Mouse (Mus musculus) olfactory bulb, adult 2 months (tissue): ENCODE measurements around the gene Bhmt. TPM values are rescaled to one million over a fixed set of nuclear protein-coding genes. Genes with fewer than 3 reads are reported as not detected.
A peak's percentile ranks its signal among the peaks of the same experiment; 100 is the strongest.

Experiments used
- H3K27ac ChIP-seq: fragments of 200-500 bp; 2 replicates; pipeline ENCODE4 v1.5.1; 2012; ENCODE audit warnings: low read depth, low read length; ENCODE audit not compliant: insufficient read depth
- H3K4me1 ChIP-seq: fragments of 200-500 bp; 2 replicates; pipeline ENCODE4 v1.6.1; 2012; ENCODE audit warnings: low read length; ENCODE audit not compliant: control insufficient read depth, insufficient read depth
- H3K4me3 ChIP-seq: fragments of 200-500 bp; 2 replicates; pipeline ENCODE4 v1.5.1; 2012; ENCODE audit warnings: mild to moderate bottlenecking, low read depth, low read length, moderate library complexity; ENCODE audit not compliant: insufficient read depth
- CTCF ChIP-seq: fragments of 200-500 bp; IDR thresholded peaks from 2 replicates; pipeline ENCODE4 v1.5.1; 2012; ENCODE audit warnings: low read depth, mild to moderate bottlenecking, low read length, moderate library complexity; ENCODE audit not compliant: insufficient read depth
- POLR2A ChIP-seq: fragments of 200-500 bp; IDR thresholded peaks from 2 replicates; pipeline ENCODE4 v1.6.1; 2012; ENCODE audit warnings: mild to moderate bottlenecking, low read depth, low read length, moderate library complexity; ENCODE audit not compliant: insufficient read depth
- WGBS: fragments of 180-500 bp; shearing (Covaris S2); methylation state at CpG from one replicate; pipeline ENCODE4 v1.1.7; 2018; 5-methylcytosine and 5-hydroxymethylcytosine counted together
- polyA plus RNA-seq: library from polyadenylated mRNA; stranded (reverse); fragments of >200 nt; gene quantifications from 2 replicates; pipeline ENCODE4 v1.2.4, GENCODE M21; 2012; ENCODE audit warnings: low replicate concordance; ENCODE audit not compliant: missing spikeins, insufficient read depth, insufficient read length

Gene Bhmt
- polyA plus RNA-seq, 1 experiment: not detected

DNA sequence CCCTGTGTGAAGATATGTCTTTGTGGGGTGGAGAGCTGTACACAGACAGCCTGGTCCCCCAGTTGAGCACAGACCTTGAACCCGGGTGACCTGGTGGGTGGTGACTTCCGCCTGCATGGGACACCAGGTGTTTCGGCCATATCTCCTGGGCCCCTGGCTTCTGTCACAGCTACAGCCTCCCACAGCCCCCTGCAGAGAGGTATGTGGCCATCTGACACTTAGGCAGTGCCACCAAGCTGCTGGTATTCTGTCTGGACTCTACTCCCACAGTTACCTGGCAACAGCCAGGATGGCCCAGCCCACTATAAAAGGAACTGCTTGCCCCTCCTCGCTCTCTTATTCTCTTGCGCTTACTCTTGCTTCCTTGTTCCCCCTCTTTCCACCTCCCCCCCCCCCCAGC, 20.2 kb upstream of the Bhmt start:
- TF ChIP-seq CTCF: no peak
- no peak for TF ChIP-seq POLR2A
- 96% methylated on average over 5 of the region's 5 CpGs for WGBS
- Histone ChIP-seq H3K4me3 (no peak overlapping the region), H3K27ac (no peak overlapping the region), H3K4me1 (peaks cover 4% of the 10 kb centered on the region; the same call in 1 of the 2 replicates)

DNA sequence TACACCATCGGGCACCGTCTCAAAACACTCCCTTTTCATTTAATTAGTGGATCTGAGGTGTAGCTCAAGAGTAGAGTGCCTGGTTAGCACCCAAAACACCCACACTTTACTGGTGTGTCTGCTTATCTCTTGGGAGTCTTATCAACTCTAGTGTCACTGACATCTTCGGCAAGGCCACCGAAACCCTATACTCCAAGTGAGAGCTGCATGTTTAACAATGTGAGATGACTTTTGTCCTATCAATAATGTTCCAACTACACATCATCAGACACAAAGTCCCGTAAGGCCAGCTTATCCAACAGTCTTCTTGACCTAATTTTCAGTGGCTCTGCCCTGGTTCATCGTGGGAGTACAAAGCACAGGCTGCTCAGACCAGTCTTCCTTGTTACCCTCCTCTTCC, 15.6 kb upstream of the Bhmt start:
- no peak overlapping the region for H3K4me3 ChIP-seq
- H3K27ac ChIP-seq: no peak overlapping the region
- peaks cover 1% of the 10 kb centered on the region; the same call in 1 of the 2 replicates for H3K4me1 ChIP-seq
- 91% methylated on average over 6 of the region's 6 CpGs for WGBS
- TF ChIP-seq POLR2A: no peak
- TF ChIP-seq CTCF: no peak

DNA sequence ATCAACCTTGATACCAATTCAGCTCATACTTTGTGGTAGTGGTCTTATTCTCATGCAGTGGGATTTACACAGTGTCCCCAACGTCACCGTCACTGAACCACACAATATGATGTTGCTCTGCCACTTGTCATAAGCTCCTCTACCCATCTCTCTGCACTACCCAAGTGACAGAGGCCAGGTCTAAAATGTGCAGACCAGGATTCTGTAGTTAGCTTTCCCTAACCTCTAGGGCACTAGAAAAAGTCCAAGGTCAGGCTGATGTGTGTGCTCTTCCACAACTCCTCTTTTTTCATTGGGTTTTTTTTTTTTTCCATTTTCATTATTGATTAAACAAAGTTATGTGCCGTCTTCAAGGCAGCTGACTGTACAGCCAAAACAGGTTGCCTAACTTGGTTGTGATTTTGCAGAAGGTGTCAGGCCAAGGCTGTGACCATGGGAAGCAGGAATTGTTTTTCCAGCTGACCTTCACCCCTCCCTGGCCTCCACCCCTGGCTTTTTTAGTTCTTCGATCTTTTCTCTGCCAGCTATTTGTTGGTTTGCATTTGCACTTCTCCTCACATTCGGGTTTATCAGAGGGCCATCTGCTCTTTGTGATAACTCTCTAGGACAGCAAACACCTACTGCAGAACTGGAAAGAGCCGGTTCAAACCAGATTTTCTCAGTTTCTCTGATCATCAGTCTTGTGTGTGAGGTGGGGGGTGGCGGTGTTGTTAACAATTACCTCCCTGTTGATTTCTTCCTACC, 10.8 kb upstream of the Bhmt start:
- WGBS: 92% methylated on average over 7 of the region's 7 CpGs
- TF ChIP-seq CTCF: no peak
- TF ChIP-seq POLR2A: no peak
- no peak overlapping the region for H3K27ac ChIP-seq
- no peaks in the 10 kb centered on the region for H3K4me1 ChIP-seq
- no peak overlapping the region for H3K4me3 ChIP-seq

DNA sequence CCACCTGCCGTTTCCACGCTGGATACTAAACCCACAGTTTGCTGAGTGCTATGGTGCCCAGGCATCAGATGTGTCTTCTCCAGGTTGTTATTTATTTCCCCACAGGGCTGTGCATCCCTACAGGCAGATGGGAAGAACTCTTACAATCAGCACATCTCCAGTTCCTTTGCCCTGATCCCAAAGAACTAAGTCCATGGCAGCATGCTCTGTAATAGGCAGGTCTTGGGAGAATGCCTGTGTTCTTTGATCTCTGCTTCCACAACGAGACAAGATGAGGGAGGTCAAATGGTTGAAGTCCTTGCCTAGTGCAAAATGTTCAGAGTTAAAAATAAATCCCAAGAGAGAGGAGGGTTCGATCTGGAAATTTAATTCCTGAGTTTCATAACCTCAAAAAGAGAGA, 1.9 kb upstream of the Bhmt start:
- no peaks in the 10 kb centered on the region for H3K4me1 ChIP-seq

DNA sequence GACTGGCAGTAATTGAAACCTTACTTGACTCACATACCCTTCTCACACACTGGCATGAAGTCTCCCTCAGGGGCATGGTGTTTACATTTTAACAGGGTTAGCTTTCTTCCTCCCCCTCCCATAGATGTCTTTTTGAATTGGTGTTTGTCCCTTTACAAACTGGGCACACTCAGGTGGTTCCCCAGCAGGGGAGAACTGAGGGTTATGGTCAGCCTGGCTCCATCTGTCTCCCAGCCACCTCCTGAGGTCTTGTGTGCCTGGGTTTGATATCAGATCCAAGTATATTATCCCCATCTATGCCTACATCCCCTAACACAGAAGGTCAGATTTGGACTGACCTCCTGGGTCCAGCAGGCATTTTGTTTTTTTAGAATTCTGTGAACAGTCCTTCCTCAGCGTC, 1.2 kb downstream of the Bhmt start:
- WGBS: 65% methylated on average over 1 of the region's 1 CpGs
- no peak overlapping the region for H3K4me3 ChIP-seq
- TF ChIP-seq CTCF (no peak), POLR2A (no peak)
- no peaks in the 10 kb centered on the region for H3K4me1 ChIP-seq
- H3K27ac ChIP-seq: 0 out of 2 replicates have a peak overlapping the region, but pooled peaks have one; percentile 26

More for the DNA sequence above, 1.9 kb upstream of the Bhmt start:
- 61% methylated on average over 4 of the region's 4 CpGs for WGBS
- Histone ChIP-seq H3K4me3 (no peak overlapping the region), H3K27ac (no peak overlapping the region)
- TF ChIP-seq CTCF (no peak), POLR2A (no peak)

DNA sequence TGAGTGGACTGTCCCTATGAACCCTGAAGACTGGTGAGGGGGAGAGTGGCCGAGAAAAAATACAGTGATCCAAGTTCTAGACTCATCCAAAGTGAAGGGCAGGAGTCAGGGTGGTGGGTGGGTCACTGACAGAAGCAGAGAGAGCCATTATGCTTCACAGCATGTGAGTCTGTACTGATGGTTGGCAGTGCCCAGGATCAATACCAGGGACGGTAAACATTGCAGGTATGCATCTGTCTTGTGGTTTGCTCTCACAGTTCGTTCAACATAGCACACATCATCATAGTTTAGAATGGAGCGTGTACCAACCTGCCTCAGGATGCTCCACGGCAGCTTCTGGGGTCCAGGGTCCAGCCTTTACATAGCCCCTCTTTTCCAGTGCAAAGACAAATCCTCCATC, 4.8 kb downstream of the Bhmt start:
- Histone ChIP-seq H3K4me1 (no peaks in the 10 kb centered on the region), H3K4me3 (no peak overlapping the region), H3K27ac (no peak overlapping the region)
- WGBS: 91% methylated on average over 5 of the region's 5 CpGs
- TF ChIP-seq CTCF: no peak
- no peak for TF ChIP-seq POLR2A

DNA sequence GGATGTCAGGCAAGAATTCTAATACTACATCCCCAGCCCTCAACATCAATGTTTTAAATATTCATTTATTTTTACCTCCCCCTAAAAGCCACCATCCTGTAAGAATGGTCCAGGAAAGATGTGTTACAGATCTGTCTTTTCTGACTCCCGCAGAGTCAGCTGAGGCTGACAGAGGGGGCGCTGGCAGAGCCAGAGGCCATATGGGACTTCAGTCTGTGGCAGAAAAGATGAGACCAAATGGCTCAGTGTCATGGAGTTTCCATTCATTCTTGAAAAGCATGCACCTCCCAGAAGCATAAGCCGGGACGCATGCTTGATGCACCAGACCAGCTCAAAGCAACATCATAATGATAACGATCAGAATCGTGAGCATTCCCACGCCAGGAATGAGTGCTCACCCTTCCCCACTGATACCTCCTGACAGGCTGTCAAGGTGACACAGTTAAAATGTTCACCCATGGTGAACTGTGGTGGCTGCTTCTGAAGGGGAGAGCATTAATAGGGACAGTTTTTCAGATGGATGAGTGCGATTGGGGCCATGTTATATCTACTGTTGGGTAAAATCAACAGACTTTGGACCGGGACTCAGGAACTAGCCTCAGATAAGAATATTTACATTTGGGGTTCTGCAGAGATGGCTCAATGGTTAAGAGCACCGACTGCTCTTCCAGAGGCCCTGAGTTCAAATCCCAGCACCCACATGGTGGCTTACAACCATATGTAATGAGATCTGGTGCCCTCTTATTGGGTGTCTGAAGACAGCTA, 6.6 kb downstream of the Bhmt start:
- TF ChIP-seq POLR2A: no peak
- no peak for TF ChIP-seq CTCF
- Histone ChIP-seq H3K4me3 (no peak overlapping the region), H3K27ac (no peak overlapping the region), H3K4me1 (no peaks in the 10 kb centered on the region)
- WGBS: 93% methylated on average over 10 of the region's 10 CpGs

DNA sequence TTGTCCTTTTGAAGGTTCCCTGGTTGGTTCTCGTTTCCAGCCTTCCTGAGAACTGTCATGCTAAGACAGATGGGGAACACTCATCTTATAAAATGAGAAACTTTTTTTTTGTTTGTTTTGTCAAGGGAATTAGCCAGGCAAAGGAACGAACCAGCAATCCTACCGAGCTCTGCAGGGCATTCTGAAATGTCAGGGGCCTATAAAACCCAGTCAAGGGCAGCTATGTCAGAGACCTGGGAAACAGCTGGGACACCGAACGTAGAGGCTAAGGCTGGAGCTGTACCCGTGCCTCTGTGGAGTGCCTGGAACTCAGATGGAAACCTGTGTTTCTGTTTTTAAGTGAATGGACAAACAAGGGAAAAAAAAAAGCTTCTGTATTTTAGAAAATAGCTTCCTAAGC, 8.9 kb downstream of the Bhmt start:
- H3K27ac ChIP-seq: no peak overlapping the region
- H3K4me3 ChIP-seq: no peak overlapping the region
- WGBS: 53% methylated on average over 6 of the region's 6 CpGs
- H3K4me1 ChIP-seq: no peaks in the 10 kb centered on the region
- TF ChIP-seq CTCF (no peak), POLR2A (no peak)

DNA sequence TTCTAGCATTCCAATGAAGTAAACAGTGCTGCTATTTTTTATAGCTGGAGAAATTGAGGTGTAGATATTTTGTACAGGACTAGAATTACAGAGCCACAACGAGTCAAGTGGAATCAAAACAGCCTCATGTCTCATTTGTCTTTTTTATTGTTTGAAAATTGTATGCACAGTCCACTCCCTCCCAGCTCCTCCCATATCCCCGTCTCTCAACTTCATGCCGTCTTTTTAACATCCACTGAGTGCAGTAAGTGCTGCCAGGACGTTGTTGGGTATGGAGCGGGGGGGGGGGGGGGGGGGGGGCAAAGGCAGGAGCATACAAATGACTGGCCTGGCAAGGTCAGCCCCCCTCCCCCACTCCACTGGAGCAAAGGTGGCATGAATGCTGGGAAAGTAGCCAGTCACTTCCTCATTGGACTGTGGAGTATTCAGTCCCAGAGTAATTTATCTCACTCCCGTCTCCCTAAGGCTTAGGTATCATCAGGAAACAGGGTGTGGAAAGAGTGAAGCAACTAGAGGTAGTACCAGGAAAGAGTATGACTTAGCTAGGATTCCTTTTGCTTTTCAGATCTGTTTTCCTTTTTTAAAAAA, 23.3 kb downstream of the Bhmt start:
- no peak for TF ChIP-seq CTCF
- TF ChIP-seq POLR2A: no peak
- WGBS: 32% methylated on average over 6 of the region's 6 CpGs

More for the DNA sequence above, 23.3 kb downstream of the Bhmt start:
- Histone ChIP-seq H3K27ac (no peak overlapping the region), H3K4me1 (no peaks in the 10 kb centered on the region), H3K4me3 (no peak overlapping the region)
